Mouse (Mus musculus) bone marrow, adult 2 months (tissue): ENCODE data around the gene Ipo9.

Source experiments
- CTCF ChIP-seq: fragments of 200-500 bp; IDR thresholded peaks from 2 replicates; pipeline ENCODE4 v1.5.1; 2011; ENCODE audit warnings: low read length, control low read depth; ENCODE audit not compliant: control insufficient read depth, insufficient read depth
- POLR2A ChIP-seq: fragments of 200-500 bp; IDR thresholded peaks from 2 replicates; pipeline ENCODE4 v1.6.1; 2011; ENCODE audit warnings: low read depth, mild to moderate bottlenecking, control low read depth, low read length, borderline replicate concordance; ENCODE audit not compliant: control insufficient read depth

DNA sequence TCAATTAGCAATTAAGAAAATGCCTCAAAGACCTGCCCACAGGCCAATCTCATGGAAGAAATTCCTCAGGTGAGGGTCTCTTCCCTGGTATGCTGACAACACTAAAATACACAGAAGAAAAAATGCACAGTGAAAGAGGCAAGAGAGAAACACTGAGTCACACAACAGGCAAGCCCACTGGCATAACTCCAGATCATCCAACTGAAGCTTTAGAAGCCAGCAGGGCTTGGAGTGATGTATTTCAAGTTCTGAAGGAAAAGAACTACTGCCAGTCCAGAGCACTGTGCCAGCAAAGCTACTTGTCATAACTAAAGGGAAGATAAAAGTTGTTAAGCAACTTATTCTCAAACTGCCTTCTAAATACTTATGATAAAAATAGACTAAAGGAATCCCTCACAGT, 16.3 kb downstream of the Ipo9 start:
- no peak for TF ChIP-seq POLR2A
- no peak for TF ChIP-seq CTCF
